Mouse (Mus musculus) Patski (cell line): Measurements from ENCODE around the gene Spats2. TPM values are rescaled to one million over a fixed set of nuclear protein-coding genes. Genes with fewer than 3 reads are reported as not detected.

ENCODE experiments used
- ATAC-seq: fragments of 100-300 bp; one replicate; pipeline ENCODE4 v1.8.0; 2021
- CTCF ChIA-PET: fragments of 350-600 bp; sonication (Branson Sonifier 250); formaldehyde crosslinking; loops from one replicate; lab custom pipeline; 2022; ENCODE audit warnings: inconsistent platforms; lab: Charles Lee
- POLR2A ChIA-PET: fragments of 350-600 bp; sonication (Branson Sonifier 250); formaldehyde crosslinking; loops from one replicate; lab custom pipeline; 2022; ENCODE audit warnings: antibody characterized with exemption, inconsistent platforms; lab: Charles Lee
- DNase-seq: peaks from one replicate; pipeline ENCODE4 v3.0.0-alpha.2; 2011; ENCODE audit warnings: low read depth, low spot score
- H3K27me3 ChIP-seq: fragments of 371-371 bp; one replicate; pipeline ENCODE4 v1.5.1; 2021
- CTCF ChIP-seq: fragments of 100-300 bp; IDR thresholded peaks from one replicate; pipeline ENCODE4 v1.5.1; 2021
- in situ Hi-C: fragments of 300-500 bp; cut with MboI; formaldehyde crosslinking; loops from 3 replicates; pipeline ENCODE4 v1.11.1; 2018; ENCODE audit warnings: low pct_unique_long_range_greater_than_20kb, mixed read lengths
- polyA plus RNA-seq: library from polyadenylated mRNA; unstranded; gene quantifications from one replicate; pipeline ENCODE4 v1.2.3, GENCODE M21; 2021

Gene Spats2
- polyA plus RNA-seq, 1 experiment from 2014 or later, result 43.8 TPM

DNA sequence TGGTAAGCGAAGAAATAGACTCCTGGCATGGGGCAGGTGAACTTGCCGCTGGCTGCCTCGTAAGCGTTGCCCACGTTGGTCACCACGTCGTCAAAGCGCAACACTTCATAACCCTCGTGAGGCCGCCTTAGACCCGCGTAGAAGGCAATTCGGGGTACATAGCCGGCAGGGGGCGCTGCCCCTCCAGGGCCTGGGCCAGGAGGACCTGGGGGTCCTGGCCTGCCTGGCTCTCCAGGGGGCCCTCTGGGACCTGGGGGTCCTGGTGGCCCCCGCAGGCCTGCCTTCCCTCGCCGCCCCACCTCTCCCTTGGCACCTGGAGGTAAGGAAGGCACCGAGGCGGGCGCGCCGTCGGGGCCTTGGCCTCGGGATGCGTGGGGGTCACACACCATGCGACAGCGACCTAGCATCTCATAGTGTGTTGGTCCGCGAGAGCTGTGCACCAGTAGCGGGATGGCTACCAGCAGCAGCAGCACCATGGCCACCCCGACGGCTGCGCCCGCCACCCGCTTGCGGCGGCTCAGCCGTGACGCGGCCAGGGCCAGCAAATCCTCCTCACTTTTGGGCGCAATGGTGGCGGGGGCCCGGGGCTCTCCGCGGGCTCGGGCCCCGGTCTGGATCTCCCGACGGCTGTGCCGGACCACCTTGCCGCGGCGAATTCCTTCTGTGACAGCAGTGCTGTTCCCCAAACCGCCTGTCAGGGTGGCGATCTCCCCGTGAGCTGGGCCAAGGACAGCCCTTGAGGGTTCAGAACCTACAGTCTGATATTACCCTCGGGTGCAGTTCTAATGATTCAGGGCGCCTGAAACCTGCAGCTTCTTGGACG, 38.3 kb upstream of the Spats2 start, which contains the start of gene C1ql4:
C1ql4 (minus strand) TSS at position 565 of the 823 bp plus-strand sequence.
- TF ChIP-seq CTCF, result no peak
- ATAC-seq (no peak), DNase-seq (no peak)
- H3K27me3 ChIP-seq, result no peaks in the 10 kb centered on the region
- POLR2A ChIA-PET, result interaction anchor here (1.2 kb wide), 1 partner anchor 13 kb away, joined by 3 read pairs; the partner anchor contains the start of gene Troap
- CTCF ChIA-PET, result interaction anchor here (0.7 to 3.2 kb wide), 9 partner anchors 11 to 63 kb away, joined by 3 to 10 read pairs (median 4); no protein-coding TSS in a partner anchor
- in situ Hi-C loops, result no loop called here

DNA sequence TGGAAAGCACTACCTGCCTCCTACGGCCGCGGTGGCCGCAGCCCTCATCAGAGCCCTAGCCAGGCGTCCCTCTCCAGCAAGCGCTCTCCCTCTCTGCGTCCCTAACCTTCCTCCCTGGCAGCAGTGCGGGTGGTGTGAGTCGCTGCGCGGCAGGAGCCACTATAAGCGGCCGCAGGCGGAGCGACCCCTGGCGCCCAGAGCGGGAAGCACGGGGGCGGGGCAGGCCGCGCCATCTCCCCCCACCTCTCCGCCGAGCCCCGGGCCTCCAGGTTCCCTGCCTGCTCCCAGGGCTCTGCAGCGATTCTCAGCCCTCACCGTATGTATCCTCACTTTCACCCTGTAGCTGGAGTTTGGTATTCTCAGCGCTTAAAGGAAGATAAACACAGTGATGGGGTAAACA, 37.4 kb upstream of the Spats2 start:
- in situ Hi-C loops, result no loop called here
- ChIA-PET CTCF (interaction anchor here (0.6 to 3.2 kb wide), 11 partner anchors 8 to 167 kb away, joined by 3 to 10 read pairs (median 4); no protein-coding TSS in a partner anchor), POLR2A (interaction anchor here (1.2 kb wide), 1 partner anchor 14 kb away, joined by 3 read pairs; the partner anchor contains the start of gene Troap)
- ATAC-seq, result peak; percentile 56
- no peaks in the 10 kb centered on the region for H3K27me3 ChIP-seq
- no peak for TF ChIP-seq CTCF
- DNase-seq, result no peak

DNA sequence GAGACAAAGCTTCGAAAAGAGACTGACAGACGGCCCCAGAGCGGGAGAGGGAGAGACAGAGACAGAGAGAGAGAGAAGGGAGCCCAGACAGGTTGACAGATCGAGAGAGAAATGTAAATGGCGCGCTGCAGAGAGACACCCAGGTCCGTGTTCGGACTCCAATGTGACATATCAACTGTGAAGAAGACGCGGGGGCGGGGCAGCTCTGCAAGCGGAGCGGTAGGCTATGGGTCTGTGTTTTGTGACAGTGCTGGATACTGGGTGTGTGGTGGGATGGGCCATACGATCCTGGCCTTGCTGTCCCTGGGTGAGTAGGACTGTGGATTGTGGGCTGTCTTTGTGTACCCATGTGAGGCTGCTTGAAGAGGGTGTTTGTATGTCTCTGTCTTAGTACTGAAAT, 36.6 kb upstream of the Spats2 start:
- H3K27me3 ChIP-seq, result no peaks in the 10 kb centered on the region
- ATAC-seq (no peak), DNase-seq (no peak)
- ChIA-PET CTCF (interaction anchor here (0.6 to 3.2 kb wide), 8 partner anchors 9 to 166 kb away, joined by 3 to 10 read pairs (median 4); no protein-coding TSS in a partner anchor), POLR2A (interaction anchor here (0.7 kb wide), 1 partner anchor 13 kb away, joined by 4 read pairs; no protein-coding TSS in a partner anchor)
- in situ Hi-C loops, result no loop called here
- TF ChIP-seq CTCF, result no peak

DNA sequence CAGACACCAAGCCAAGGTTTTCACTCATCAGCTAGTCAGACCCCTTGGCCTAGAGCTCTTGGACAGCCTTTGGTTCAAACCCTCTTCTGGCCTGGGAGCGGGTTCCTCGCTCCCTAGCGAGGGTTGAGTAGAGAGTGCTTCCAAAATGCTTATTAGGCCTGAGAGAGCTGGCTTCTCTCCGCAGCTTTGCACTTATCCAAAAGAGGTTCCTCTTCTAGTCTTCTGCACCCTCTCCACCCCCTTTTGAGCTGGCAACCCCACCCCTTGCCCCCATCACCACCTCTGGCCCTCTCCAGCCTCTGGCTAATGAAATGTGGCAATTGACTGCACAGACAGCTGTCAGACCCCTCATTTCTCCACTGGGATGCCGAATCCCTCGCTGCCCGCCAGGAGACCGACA, 32.8 kb upstream of the Spats2 start, which contains the start of gene Dnajc22:
Dnajc22 (plus strand) TSS at position 301 of the 400 bp plus-strand sequence.
- H3K27me3 ChIP-seq, result no peaks in the 10 kb centered on the region
- CTCF ChIA-PET, result interaction anchor here (1.0 kb wide), 1 partner anchor 92 kb away, joined by 4 read pairs; no protein-coding TSS in a partner anchor
- no peak for ATAC-seq
- in situ Hi-C loops, result no loop called here
- no peak for DNase-seq
- no peak for TF ChIP-seq CTCF
- POLR2A ChIA-PET, result no interaction called here

DNA sequence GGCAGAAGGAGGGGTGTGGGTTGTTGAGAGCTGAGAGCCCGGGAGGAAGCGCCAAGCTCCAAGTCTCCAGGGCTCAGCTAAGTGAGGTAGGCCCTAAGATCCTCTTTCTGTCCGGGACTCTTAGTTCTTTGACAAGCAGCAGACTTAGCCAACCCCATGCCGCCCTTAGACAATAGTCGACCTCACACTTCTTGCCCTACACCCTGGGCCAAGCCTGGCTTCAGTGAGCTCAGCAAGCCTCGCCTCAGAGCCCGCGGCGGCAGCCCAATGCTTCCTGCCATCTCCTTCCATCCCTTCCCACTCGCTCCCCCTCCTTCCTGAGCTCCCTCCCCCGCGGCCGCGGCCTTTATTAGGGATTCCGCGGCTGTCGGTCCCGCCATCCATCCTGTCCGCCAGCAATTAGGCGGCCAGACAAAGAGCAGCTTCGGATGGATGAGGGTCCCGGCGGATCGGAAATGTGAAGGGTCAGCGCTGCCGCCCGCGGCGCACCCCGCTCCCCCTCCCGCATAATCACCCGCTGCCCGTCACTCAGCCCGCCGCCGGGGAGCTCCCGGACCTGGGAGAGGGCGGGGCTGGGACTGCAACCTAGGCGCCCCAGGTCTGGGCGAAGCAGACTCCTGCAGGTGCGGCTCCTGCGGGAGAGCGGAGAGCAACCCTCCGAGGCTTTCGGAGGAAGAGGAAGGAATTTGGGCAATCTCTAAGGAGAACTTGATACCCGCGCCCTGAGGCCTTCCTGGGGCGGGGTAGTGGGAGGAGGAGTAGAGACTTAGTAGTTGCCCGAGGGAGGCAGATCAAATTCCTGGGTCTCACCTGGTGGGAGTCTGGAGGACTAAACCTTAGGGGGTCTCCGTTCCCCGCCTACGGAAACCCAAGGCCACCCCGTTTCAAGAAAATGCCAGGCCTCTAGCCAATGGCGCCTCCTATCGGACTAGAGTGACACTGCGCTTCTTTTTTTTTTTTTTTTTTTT, 32.1 kb upstream of the Spats2 start:
- ChIA-PET CTCF (interaction anchor here (1.0 kb wide), 1 partner anchor 93 kb away, joined by 4 read pairs; no protein-coding TSS in a partner anchor), POLR2A (no interaction called here)
- no peak for TF ChIP-seq CTCF
- ATAC-seq, result no peak
- H3K27me3 ChIP-seq, result no peaks in the 10 kb centered on the region
- DNase-seq, result no peak
- in situ Hi-C loops, result no loop called here

DNA sequence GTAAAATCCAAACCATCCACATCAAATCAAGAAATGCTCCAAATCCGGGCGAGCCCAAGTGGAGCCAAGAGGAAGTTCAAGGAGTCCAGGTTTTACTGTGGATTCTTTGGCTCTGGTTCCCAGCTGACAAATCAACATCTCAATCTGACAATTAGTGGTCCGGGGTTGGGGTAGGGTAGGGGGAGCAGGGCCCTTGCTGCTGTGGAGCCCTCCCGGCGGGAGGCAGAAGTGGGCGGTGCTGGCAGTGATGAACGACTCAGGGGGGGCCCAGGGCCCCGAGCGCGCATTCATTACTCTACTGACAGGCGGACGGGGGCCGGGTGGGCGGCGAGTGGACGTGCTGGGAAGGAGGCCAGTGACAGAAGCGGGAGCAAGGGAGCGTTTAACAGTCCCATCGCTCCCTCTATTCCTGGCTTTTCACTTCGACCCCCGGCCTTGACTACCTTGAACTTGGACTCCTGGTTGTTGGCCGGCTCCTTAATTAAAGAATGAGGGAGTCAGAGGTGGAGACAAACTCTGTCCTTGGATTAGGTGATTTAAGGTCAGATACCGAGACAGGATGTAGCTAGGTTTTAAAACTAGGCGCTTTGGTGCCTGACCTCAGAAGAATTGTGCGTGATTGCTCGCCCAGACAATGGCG, 31.0 kb upstream of the Spats2 start:
- DNase-seq (no peak), ATAC-seq (no peak)
- in situ Hi-C loops, result loop anchor here (5.0 kb wide), 1 partner anchor 92 kb away; no protein-coding TSS in a partner anchor

DNA sequence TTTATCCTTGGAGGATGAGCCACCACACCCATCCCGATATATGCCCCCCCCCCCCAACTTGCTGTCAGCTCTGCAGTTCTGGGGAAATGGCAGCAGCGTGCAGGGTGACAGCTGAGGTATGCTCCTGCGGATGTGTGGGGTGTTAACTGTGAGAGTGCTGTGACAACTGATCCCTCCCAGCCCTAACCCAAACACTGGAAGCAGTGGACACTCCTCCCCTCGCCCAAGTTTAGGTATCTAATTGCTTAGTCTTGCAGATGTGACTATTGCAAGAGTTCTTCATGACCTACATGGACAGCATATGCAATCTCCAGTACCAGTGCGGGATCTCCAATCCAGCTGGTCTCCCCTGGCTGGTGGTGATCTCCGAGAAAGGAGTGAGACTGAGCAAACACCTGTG, 30.4 kb upstream of the Spats2 start:
- no peak for TF ChIP-seq CTCF
- ChIA-PET CTCF (interaction anchor here (1.6 kb wide), 1 partner anchor 18 kb away, joined by 3 read pairs; no protein-coding TSS in a partner anchor), POLR2A (no interaction called here)
- no peak for DNase-seq
- ATAC-seq, result no peak
- no peaks in the 10 kb centered on the region for H3K27me3 ChIP-seq
- in situ Hi-C loops, result loop anchor here (5.0 kb wide), 1 partner anchor 93 kb away; no protein-coding TSS in a partner anchor

More for the DNA sequence above, 31.0 kb upstream of the Spats2 start:
- ChIA-PET CTCF (interaction anchor here (1.6 kb wide), 1 partner anchor 19 kb away, joined by 3 read pairs; no protein-coding TSS in a partner anchor), POLR2A (no interaction called here)
- TF ChIP-seq CTCF, result no peak
- H3K27me3 ChIP-seq, result no peaks in the 10 kb centered on the region

DNA sequence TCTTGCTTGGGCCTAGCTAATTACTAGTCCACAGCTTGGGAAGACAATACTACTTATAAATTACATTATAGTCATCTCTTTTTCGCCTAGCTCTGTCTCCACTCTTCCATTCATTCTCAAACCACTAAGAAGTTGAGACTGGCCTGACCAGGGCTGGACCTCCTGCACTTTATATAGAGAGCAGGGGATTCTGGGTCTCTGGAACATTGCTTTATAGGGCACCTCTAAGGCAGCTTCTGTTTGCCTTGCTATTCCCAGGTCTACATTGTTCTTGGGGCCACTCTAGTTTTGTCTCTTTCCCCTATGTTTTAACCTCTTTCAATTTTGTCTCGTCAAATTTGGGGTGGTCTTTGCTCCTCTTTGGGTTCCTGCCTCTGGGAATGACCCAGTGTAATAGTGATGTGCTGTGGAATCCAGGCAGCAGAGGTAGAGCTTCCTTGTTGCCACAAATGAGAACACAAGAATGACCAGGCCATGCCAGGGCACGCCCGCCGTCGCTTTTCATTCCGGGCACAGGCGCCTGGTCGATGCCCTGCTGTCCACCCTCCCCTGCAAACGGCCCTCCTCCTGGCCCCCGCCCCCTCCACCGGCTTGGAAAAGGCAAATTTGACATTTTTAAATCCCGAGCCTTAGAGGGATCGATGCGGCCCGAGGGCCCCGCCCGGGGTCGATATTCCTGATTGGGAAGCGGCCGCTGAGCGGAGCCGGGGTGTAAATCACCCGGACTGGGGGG, 29.5 kb upstream of the Spats2 start:
- in situ Hi-C loops, result loop anchor here (5.0 kb wide), 1 partner anchor 94 kb away; no protein-coding TSS in a partner anchor
- no peaks in the 10 kb centered on the region for H3K27me3 ChIP-seq
- ATAC-seq, result no peak
- POLR2A ChIA-PET, result interaction anchor here (1.1 kb wide), 1 partner anchor 22 kb away, joined by 4 read pairs; the partner anchor contains the start of gene Troap
- no peak for TF ChIP-seq CTCF
- no peak for DNase-seq
- CTCF ChIA-PET, result interaction anchor here (1.6 kb wide), 1 partner anchor 17 kb away, joined by 3 read pairs; no protein-coding TSS in a partner anchor
